Mouse (Mus musculus) embryonic fibroblast, embryonic 13.5 days (primary cell): ENCODE data around the gene Xylb.

Experiments
- CTCF ChIP-seq: IDR thresholded peaks from 2 replicates; pipeline ENCODE4 v1.5.1; 2011; ENCODE audit warnings: mild to moderate bottlenecking, control low read depth, low read length, moderate library complexity, borderline replicate concordance; ENCODE audit not compliant: insufficient read depth
- POLR2A ChIP-seq: IDR thresholded peaks from 2 replicates; pipeline ENCODE4 v1.6.1; 2011; ENCODE audit warnings: low read depth, mild to moderate bottlenecking, control low read depth, low read length, moderate library complexity

DNA sequence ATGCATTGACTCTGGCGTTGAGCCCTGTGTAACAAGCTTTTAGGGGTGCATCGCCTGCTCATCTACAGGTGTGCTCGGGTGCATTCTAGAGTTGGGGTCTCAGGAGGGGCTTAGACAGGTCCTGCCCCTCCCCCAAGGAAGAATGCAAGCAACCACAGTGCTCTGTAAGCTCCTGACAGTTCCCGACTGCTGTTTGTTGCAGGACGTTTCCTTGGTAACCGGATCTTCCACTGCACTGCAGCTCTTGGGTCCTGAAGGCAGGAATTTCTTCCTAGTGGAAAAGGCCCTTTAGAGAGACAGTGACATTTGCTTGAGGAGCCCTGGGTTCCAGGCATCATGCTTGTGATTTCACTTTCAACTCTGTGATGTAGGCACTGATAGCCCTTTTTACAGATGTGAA lies 25.4 kb downstream of the Xylb start:
- TF ChIP-seq CTCF: no peak
- no peak for TF ChIP-seq POLR2A
